Mouse (Mus musculus) cortical plate, adult 2 months (tissue): Measurements from ENCODE around the gene Gm13283.
"Not testable (repeated sequence)": the region's sequence is repeated elsewhere in the genome, so short reads cannot be mapped to it uniquely, and the experiment has no call there.

ENCODE experiments used
- CTCF ChIP-seq: fragments of 200-500 bp; IDR thresholded peaks from 2 replicates; pipeline ENCODE4 v1.5.1; 2011; ENCODE audit warnings: mild to moderate bottlenecking, control low read depth, low read length; ENCODE audit not compliant: insufficient read depth; ENCODE audit errors: extremely low read depth
- POLR2A ChIP-seq: fragments of 200-500 bp; IDR thresholded peaks from 2 replicates; pipeline ENCODE4 v1.6.1; 2011; ENCODE audit warnings: mild to moderate bottlenecking, low read length, control low read depth; ENCODE audit not compliant: insufficient read depth; ENCODE audit errors: extremely low read depth

DNA sequence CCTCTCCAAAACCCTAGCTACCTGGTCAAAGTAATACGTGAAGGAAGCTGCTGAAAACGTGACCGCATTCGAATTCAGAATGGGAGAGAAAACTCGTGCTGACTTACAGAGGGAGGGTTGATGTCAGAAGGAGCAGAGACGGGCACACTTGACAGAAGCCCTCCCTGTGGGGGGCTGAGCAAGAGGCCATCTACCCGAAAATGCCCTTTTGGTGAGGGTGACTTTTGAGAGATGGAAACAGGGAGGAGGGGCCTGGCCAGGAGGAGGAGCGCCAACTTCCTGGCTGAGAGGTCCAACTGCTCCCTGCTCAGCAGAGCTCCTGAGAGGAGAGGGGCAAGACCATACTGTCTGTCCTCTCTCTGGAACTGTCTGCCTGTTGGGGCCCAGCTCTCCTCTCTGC is 45.3 kb downstream of the Gm13283 start, which contains the start of gene Gm13288:
- not testable (repeated sequence) for TF ChIP-seq POLR2A, CTCF
